Mouse (Mus musculus): ENCODE results near the gene Myh11. TPM values are rescaled to one million over a fixed set of nuclear protein-coding genes. Genes with fewer than 3 reads are reported as not detected.

Myh11 gene
- polyA plus RNA-seq, 1 experiment from 2014 or later: 0.68 TPM

MicroRNA genes within 50 kb of the gene (microRNA counts, 519-probe panel; counts per million panel counts)
- 3,008 counts per million, percentile 61 among the panel's probes with 10 or more counts for microRNA mmu-miR-484

Small RNAs within 50 kb of the gene (microRNA-seq; reads per million reads assigned to microRNA genes)
- gene Mir484: 2,708 reads per million, percentile 86 among the genes with 10 or more reads in this experiment

Other genes with a start within 250 kb of the Myh11 start
- 51.9 and 54.5 TPM in 2 replicates for gene Nde1, start 128.1 kb downstream of the Myh11 start, polyA plus RNA-seq (2015; fragmentation: Nextera tagmentation; extraction: Ambion mirVana)
- gene Marf1, start 128.0 kb downstream of the Myh11 start, polyA plus RNA-seq (2015; fragmentation: Nextera tagmentation; extraction: Ambion mirVana): 5.5 and 5.6 TPM in 2 replicates
- 58.9 and 62.8 TPM in 2 replicates for gene Fopnl, start 26.0 kb upstream of the Myh11 start, polyA plus RNA-seq (2015; fragmentation: Nextera tagmentation; extraction: Ambion mirVana)
- gene Abcc1, start 70.2 kb upstream of the Myh11 start, polyA plus RNA-seq (2015; fragmentation: Nextera tagmentation; extraction: Ambion mirVana): 2.2 and 2.3 TPM in 2 replicates

Data from liver, embryonic 15.5 days (tissue).